Mouse (Mus musculus) urinary bladder, postnatal 0 days (tissue): ENCODE results near the gene Olfr395. TPM values are rescaled to one million over a fixed set of nuclear protein-coding genes. Genes with fewer than 3 reads are reported as not detected.

ENCODE experiments used
- polyA plus RNA-seq: library from polyadenylated mRNA; unstranded; fragments of >200 nt; fragmentation: Nextera tagmentation; extraction: Ambion mirVana; gene quantifications from 2 replicates; pipeline ENCODE4 v1.2.1, GENCODE M21; 2015

The Olfr395 gene
- not detected in 2 replicates for polyA plus RNA-seq

GRCm38 (mm10) chr11:73909199-73909598 is at the start of gene Olfr395:
TSS of gene Olfr395 (minus strand) at chr11:73909299.

GRCm38 (mm10) chr11:73936377-73936776 is 27.3 kb upstream of the Olfr395 start, which contains the start of gene Olfr23:
TSS of gene Olfr23 (plus strand) at chr11:73936677.

DNA sequence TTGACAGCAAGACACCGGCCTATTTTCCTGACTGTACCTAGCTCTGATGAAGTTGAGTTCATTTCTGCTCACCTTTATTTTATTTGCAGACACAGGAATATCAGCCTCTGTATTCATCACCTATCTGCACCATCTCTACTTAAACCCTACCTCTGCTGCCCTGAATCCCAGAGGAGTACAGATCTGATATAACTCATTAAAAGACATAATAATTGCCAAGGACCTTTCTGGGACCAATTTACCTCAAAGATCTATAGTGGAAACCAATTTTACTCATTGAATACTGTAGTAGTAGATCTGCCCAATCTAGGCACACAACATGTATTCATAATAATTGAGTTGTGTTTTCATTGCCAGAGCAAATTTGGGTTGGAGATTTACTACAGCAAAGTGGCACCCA is 18.4 kb downstream of the Olfr395 start, which contains the start of gene Olfr394:
Gene Olfr394 (minus strand): TSS at position 101 of the 400 bp plus-strand sequence.

Other genes starting within 250 kb of the Olfr395 start
- gene Zfp735, start 220.5 kb downstream of the Olfr395 start, polyA plus RNA-seq, result not detected in 2 replicates
- not detected in 2 replicates for gene Olfr389, start 128.6 kb downstream of the Olfr395 start, polyA plus RNA-seq
- gene Olfr390, start 126.3 kb downstream of the Olfr395 start, polyA plus RNA-seq, result not detected in 2 replicates
- gene Olfr391-ps, start 106.2 kb downstream of the Olfr395 start, polyA plus RNA-seq, result not detected in 2 replicates
- not detected in 2 replicates for gene Olfr392, start 92.2 kb downstream of the Olfr395 start, polyA plus RNA-seq
- gene Olfr393, start 57.8 kb downstream of the Olfr395 start, polyA plus RNA-seq, result not detected in 2 replicates
- gene Olfr394, start 18.5 kb downstream of the Olfr395 start, polyA plus RNA-seq, result not detected in 2 replicates
- gene Olfr23, start 27.4 kb upstream of the Olfr395 start, polyA plus RNA-seq, result not detected in 2 replicates
- not detected in 2 replicates for gene Olfr397, start 51.5 kb upstream of the Olfr395 start, polyA plus RNA-seq
- gene Olfr398, start 81.1 kb upstream of the Olfr395 start, polyA plus RNA-seq, result not detected in 2 replicates
- gene Olfr139, start 147.3 kb upstream of the Olfr395 start, polyA plus RNA-seq, result not detected in 2 replicates
- not detected in 2 replicates for gene Olfr399, start 147.3 kb upstream of the Olfr395 start, polyA plus RNA-seq
- not detected in 2 replicates for gene Zfp616, start 160.7 kb upstream of the Olfr395 start, polyA plus RNA-seq
- not detected in 2 replicates for gene Olfr401, start 204.4 kb upstream of the Olfr395 start, polyA plus RNA-seq
- gene Olfr402, start 244.2 kb upstream of the Olfr395 start, polyA plus RNA-seq, result not detected in 2 replicates